Mouse (Mus musculus): ENCODE results near the gene Coil. TPM values are rescaled to one million over a fixed set of nuclear protein-coding genes. Genes with fewer than 3 reads are reported as not detected.

Gene Coil
- polyA plus RNA-seq, 1 experiment: 101 TPM

DNA sequence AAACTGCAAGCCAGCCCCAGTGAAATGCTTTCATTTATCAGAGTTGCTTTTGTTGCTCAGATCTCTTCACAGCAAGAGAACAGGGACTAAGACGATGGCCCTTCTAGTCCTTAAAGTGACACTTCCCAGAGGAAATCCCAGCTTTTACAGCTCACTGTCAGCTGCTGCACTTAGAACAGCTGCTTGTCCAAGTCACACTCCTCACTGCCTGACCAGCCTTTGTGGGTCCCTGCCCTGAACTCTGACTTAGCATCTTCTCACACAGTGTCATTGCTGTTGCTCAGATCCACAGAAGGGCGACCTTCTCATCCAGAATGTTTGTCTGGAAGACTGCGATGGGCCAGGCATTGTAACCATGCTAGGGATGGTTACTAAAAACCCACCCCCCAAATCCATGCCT lies 55.6 kb downstream of the Coil start:
- TF ChIP-seq POLR2A (IDR thresholded peaks at IDR 0.05; ENCODE audit: control insufficient read depth, low read depth, low read length) (no peak), CTCF (IDR thresholded peaks at IDR 0.05; ENCODE audit: control insufficient read depth, insufficient read depth, insufficient replicate concordance, low read depth, low read length) (no peak)
- peaks cover 2% of the 10 kb centered on the region; the same call in 1 of the 2 replicates for H3K4me1 ChIP-seq (ENCODE audit: control insufficient read depth, insufficient read depth, low read length)
- no peak overlapping the region for H3K4me3 ChIP-seq (ENCODE audit: control insufficient read depth, low read depth, low read length)
- 0 out of 2 replicates have a peak overlapping the region, but pooled peaks have one; percentile 17 for H3K27ac ChIP-seq (ENCODE audit: control insufficient read depth, insufficient read depth, low read depth, low read length)
- H3K36me3 ChIP-seq (ENCODE audit: control insufficient read depth, insufficient read depth, low read length): no peaks in the 10 kb centered on the region
- H3K27me3 ChIP-seq (ENCODE audit: control insufficient read depth, insufficient read depth, low read length): no peaks in the 10 kb centered on the region

DNA sequence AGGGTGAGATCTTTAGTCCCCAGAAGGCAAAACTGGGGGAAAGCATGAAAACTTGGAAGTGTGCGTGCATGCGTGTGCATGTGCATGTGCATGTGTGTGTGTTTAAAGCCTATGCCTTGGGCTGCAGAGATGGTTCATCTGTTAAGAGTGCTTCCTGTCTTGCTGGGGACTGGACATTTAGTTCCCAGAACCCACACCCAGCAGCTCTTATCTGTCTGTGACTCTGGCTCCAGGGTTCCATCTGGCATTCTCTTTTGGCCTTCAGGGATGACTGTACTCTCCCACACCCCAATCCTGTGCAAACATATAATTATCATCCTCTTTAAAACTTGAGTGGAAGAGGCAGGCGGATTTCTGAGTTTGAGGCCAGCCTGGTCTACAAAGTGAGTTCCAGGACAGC lies 56.1 kb downstream of the Coil start:
- no peaks in the 10 kb centered on the region for H3K36me3 ChIP-seq (ENCODE audit: control insufficient read depth, insufficient read depth, low read length)
- no peak overlapping the region for H3K4me3 ChIP-seq (ENCODE audit: control insufficient read depth, low read depth, low read length)
- TF ChIP-seq POLR2A (IDR thresholded peaks at IDR 0.05; ENCODE audit: control insufficient read depth, low read depth, low read length): no peak
- no peak for TF ChIP-seq CTCF (IDR thresholded peaks at IDR 0.05; ENCODE audit: control insufficient read depth, insufficient read depth, insufficient replicate concordance, low read depth, low read length)
- peaks cover under 1% of the 10 kb centered on the region; the same call in 1 of the 2 replicates for H3K4me1 ChIP-seq (ENCODE audit: control insufficient read depth, insufficient read depth, low read length)
- H3K27ac ChIP-seq (ENCODE audit: control insufficient read depth, insufficient read depth, low read depth, low read length): no peak overlapping the region
- H3K27me3 ChIP-seq (ENCODE audit: control insufficient read depth, insufficient read depth, low read length): no peaks in the 10 kb centered on the region

DNA sequence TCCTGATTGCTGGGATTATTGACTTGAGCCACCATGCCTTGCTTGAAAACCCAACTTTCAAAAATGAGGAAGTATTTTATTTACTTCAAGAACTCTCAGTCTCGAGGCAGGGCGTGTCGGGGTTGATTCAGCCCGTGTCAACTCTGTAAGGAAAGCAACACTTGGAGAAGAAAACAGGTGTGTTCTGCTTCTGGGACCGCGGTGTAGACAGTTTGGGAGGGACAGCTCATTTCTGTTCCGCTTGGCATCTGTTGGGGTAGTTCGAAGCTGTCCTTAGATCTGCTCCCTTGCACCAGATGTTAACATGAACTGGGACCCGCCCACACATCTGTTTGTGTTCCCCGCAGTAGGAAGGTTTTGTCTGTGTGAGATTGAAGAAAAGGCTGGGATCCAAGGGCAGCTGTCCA lies 57.9 kb downstream of the Coil start:
- no peaks in the 10 kb centered on the region for H3K27me3 ChIP-seq (ENCODE audit: control insufficient read depth, insufficient read depth, low read length)
- H3K27ac ChIP-seq (ENCODE audit: control insufficient read depth, insufficient read depth, low read depth, low read length): peak overlapping the region; percentile 44; the same call in 1 of the 2 replicates
- no peaks in the 10 kb centered on the region for H3K4me1 ChIP-seq (ENCODE audit: control insufficient read depth, insufficient read depth, low read length)
- no peak overlapping the region for H3K4me3 ChIP-seq (ENCODE audit: control insufficient read depth, low read depth, low read length)
- TF ChIP-seq CTCF (IDR thresholded peaks at IDR 0.05; ENCODE audit: control insufficient read depth, insufficient read depth, insufficient replicate concordance, low read depth, low read length) (no peak), POLR2A (IDR thresholded peaks at IDR 0.05; ENCODE audit: control insufficient read depth, low read depth, low read length) (no peak)
- no peaks in the 10 kb centered on the region for H3K36me3 ChIP-seq (ENCODE audit: control insufficient read depth, insufficient read depth, low read length)

DNA sequence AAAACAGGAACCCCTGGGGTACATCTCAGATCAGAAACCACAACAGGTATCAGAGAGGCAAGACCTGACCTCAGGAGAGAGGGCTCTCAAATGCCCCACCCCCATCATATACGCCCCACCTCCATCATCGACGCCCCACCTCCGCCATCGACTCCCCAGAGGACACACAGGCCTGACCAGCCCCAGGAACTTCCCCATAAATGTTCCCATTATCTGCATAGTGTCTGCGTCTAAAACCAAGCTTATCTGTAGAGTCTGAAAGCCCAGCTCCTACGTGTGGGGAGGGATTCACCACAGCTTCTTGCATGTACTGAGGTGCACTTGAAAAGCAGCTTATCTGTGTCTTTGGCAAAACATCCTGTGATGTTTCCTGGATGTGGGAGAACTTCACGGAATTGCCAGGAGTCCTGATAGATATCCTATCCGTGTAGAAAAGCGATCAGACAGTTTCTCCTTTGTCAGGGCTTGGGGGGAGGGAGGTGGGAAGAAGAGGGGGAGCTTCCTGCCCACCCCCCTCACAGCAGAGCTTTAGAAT lies 58.9 kb downstream of the Coil start:
- H3K27ac ChIP-seq (ENCODE audit: control insufficient read depth, insufficient read depth, low read depth, low read length): peak overlapping the region; percentile 12; the same call in 1 of the 2 replicates
- no peaks in the 10 kb centered on the region for H3K36me3 ChIP-seq (ENCODE audit: control insufficient read depth, insufficient read depth, low read length)
- H3K4me3 ChIP-seq (ENCODE audit: control insufficient read depth, low read depth, low read length): no peak overlapping the region
- H3K27me3 ChIP-seq (ENCODE audit: control insufficient read depth, insufficient read depth, low read length): no peaks in the 10 kb centered on the region
- TF ChIP-seq CTCF (IDR thresholded peaks at IDR 0.05; ENCODE audit: control insufficient read depth, insufficient read depth, insufficient replicate concordance, low read depth, low read length) (no peak), POLR2A (IDR thresholded peaks at IDR 0.05; ENCODE audit: control insufficient read depth, low read depth, low read length) (no peak)
- no peaks in the 10 kb centered on the region for H3K4me1 ChIP-seq (ENCODE audit: control insufficient read depth, insufficient read depth, low read length)

DNA sequence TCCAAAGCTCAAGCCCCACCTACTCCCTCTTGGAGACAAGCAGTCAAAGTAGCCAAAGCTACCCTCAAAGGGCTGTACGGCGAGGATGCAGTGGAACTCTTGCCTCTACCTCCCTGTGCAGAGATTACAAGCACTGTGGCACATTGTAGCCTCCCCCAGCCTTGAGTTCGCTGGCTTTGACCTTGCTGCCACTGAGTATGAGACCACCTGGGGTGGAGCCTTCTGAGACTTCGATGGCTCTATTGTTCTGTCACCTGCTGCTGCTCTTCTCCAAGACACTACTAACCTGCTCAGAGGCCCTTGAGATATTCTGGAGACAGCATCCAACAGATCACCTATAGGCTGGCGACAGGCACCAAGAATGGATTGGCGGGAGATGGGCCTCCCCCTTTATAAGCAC lies 60.5 kb downstream of the Coil start:
- Histone ChIP-seq H3K4me3 (ENCODE audit: control insufficient read depth, low read depth, low read length) (no peak overlapping the region), H3K27ac (ENCODE audit: control insufficient read depth, insufficient read depth, low read depth, low read length) (no peak overlapping the region), H3K36me3 (ENCODE audit: control insufficient read depth, insufficient read depth, low read length) (no peaks in the 10 kb centered on the region), H3K27me3 (ENCODE audit: control insufficient read depth, insufficient read depth, low read length) (no peaks in the 10 kb centered on the region), H3K4me1 (ENCODE audit: control insufficient read depth, insufficient read depth, low read length) (no peaks in the 10 kb centered on the region)
- TF ChIP-seq POLR2A (IDR thresholded peaks at IDR 0.05; ENCODE audit: control insufficient read depth, low read depth, low read length) (no peak), CTCF (IDR thresholded peaks at IDR 0.05; ENCODE audit: control insufficient read depth, insufficient read depth, insufficient replicate concordance, low read depth, low read length) (no peak)

DNA sequence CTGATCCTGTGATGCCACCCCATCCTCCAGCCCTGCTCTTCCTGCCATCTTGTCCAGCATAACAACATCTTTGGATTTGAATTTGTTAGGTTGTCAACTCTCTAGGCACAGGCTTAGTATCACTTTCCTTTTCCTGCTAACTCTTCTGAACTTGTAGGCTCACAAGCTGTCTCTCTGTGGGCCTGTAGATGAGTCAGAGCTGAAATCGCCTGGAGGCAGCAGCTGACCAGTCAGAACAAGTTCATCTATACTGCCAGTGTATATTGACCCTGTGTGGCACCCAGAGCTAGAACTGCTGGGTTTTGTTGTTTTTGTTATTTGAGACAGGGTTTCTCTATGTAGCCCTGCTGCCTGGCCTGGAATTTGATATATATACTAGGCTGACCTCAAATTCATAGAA lies 61.1 kb downstream of the Coil start:
- Histone ChIP-seq H3K36me3 (ENCODE audit: control insufficient read depth, insufficient read depth, low read length) (no peaks in the 10 kb centered on the region), H3K27me3 (ENCODE audit: control insufficient read depth, insufficient read depth, low read length) (no peaks in the 10 kb centered on the region), H3K27ac (ENCODE audit: control insufficient read depth, insufficient read depth, low read depth, low read length) (no peak overlapping the region), H3K4me3 (ENCODE audit: control insufficient read depth, low read depth, low read length) (no peak overlapping the region), H3K4me1 (ENCODE audit: control insufficient read depth, insufficient read depth, low read length) (no peaks in the 10 kb centered on the region)
- TF ChIP-seq CTCF (IDR thresholded peaks at IDR 0.05; ENCODE audit: control insufficient read depth, insufficient read depth, insufficient replicate concordance, low read depth, low read length) (no peak), POLR2A (IDR thresholded peaks at IDR 0.05; ENCODE audit: control insufficient read depth, low read depth, low read length) (no peak)

DNA sequence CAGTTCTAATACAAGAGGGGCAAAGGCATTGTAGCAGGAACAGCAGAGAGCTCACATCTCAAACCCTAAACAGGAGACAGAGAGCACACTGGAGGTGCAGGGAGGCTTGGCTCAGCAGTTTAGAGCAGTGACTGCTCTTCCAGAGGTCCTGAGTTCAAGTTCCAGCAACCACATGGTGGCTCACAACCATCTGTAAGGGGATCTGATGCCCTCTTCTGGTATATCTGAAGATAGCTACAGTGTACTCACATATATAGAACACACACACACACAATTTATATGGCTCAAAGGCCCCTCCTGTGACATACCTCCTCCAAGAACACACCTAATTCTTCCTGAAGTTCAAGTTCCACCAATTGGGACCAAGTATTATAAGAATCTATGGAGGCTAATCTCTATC lies 64.5 kb downstream of the Coil start:
- Histone ChIP-seq H3K27me3 (ENCODE audit: control insufficient read depth, insufficient read depth, low read length) (no peaks in the 10 kb centered on the region), H3K4me1 (ENCODE audit: control insufficient read depth, insufficient read depth, low read length) (no peaks in the 10 kb centered on the region), H3K27ac (ENCODE audit: control insufficient read depth, insufficient read depth, low read depth, low read length) (no peak overlapping the region), H3K36me3 (ENCODE audit: control insufficient read depth, insufficient read depth, low read length) (no peaks in the 10 kb centered on the region), H3K4me3 (ENCODE audit: control insufficient read depth, low read depth, low read length) (no peak overlapping the region)
- no peak for TF ChIP-seq CTCF (IDR thresholded peaks at IDR 0.05; ENCODE audit: control insufficient read depth, insufficient read depth, insufficient replicate concordance, low read depth, low read length)
- no peak for TF ChIP-seq POLR2A (IDR thresholded peaks at IDR 0.05; ENCODE audit: control insufficient read depth, low read depth, low read length)

Data from testis, adult 2 months (tissue).